Comparison of ENCODE assay signal across 8 mouse cellular contexts in genomic region chr7:46422764-46423412, GRCm38 (mm10). TPM values are rescaled to one million over a fixed set of nuclear protein-coding genes. Genes with fewer than 3 reads are reported as not detected.
DNase-seq lines count a peak whose midpoint lies in the region; ATAC-seq and TF ChIP-seq lines count a peak whose summit lies in the region.

No protein-coding gene starts in this region.

- no peak for ATAC-seq in kidney, embryonic 16.5 days (ENCODE audit: low FRiP score, low TSS enrichment)
- peak; percentile 72 for ATAC-seq in forebrain, embryonic 13.5 days
- 0 out of 2 replicates have a peak, but pooled peaks have one; percentile 28 for ATAC-seq in intestine, embryonic 15.5 days
- peak; percentile 77 for ATAC-seq in neural tube, embryonic 11.5 days (ENCODE audit: insufficient read depth, low FRiP score, low TSS enrichment)

- H3K36me3 ChIP-seq in kidney, adult 2 months (ENCODE audit: control insufficient read depth, insufficient read depth, low read length) = no peaks in the 10 kb centered on the region
- H3K36me3 ChIP-seq in kidney, embryonic 16.5 days (ENCODE audit: insufficient read depth, low read length) = no peaks in the 10 kb centered on the region
- peaks cover 8% of the 10 kb centered on the region for H3K36me3 ChIP-seq in forebrain, embryonic 13.5 days (ENCODE audit: poor library complexity, severe bottlenecking)
- H3K36me3 ChIP-seq in intestine, embryonic 15.5 days = no peaks in the 10 kb centered on the region
- no peaks in the 10 kb centered on the region for H3K36me3 ChIP-seq in liver, adult 2 months (ENCODE audit: control insufficient read depth, insufficient read depth, low read length)
- no peaks in the 10 kb centered on the region for H3K36me3 ChIP-seq in neural tube, embryonic 11.5 days (ENCODE audit: control insufficient read depth, insufficient read depth, low read length)

- H3K4me3 ChIP-seq in kidney, adult 2 months (ENCODE audit: insufficient read depth, low read depth, low read length) = no peak overlapping the region
- H3K4me3 ChIP-seq in kidney, embryonic 16.5 days (ENCODE audit: low read length) = no peak overlapping the region
- peak overlapping the region; percentile 2; the same call in 1 of the 2 replicates for H3K4me3 ChIP-seq in forebrain, embryonic 13.5 days
- no peak overlapping the region for H3K4me3 ChIP-seq in intestine, embryonic 15.5 days (replicated peaks)
- H3K4me3 ChIP-seq in liver, adult 2 months (ENCODE audit: insufficient read depth, low read depth, low read length) = no peak overlapping the region
- H3K4me3 ChIP-seq in neural tube, embryonic 11.5 days (ENCODE audit: low read depth, low read length) = no peak overlapping the region

- H3K79me2 ChIP-seq in liver, adult 2 months (ENCODE audit: control insufficient read depth, insufficient read depth, low read length) = no peaks in the 10 kb centered on the region

- peak; percentile 22 for DNase-seq in kidney, adult 2 months
- peak; percentile 72 for DNase-seq in brain, embryonic 14.5 days (ENCODE audit: low read depth)
- DNase-seq in liver, adult 2 months (ENCODE audit: extremely low read depth, low read depth, low spot score) = no peak
- peak; percentile 79 for DNase-seq in neural tube, embryonic 11.5 days (ENCODE audit: low spot score)
- peak; percentile 15 to 24 for DNase-seq in thymus, adult 18-20 months

- H3K4me1 ChIP-seq in kidney, adult 2 months (ENCODE audit: control insufficient read depth, insufficient read depth, low read length) = no peaks in the 10 kb centered on the region
- no peaks in the 10 kb centered on the region for H3K4me1 ChIP-seq in kidney, embryonic 16.5 days (ENCODE audit: insufficient read depth, low read length)
- peaks cover 51% of the 10 kb centered on the region for H3K4me1 ChIP-seq in forebrain, embryonic 13.5 days
- H3K4me1 ChIP-seq in intestine, embryonic 15.5 days (replicated peaks) = no peaks in the 10 kb centered on the region
- no peaks in the 10 kb centered on the region for H3K4me1 ChIP-seq in liver, adult 2 months (ENCODE audit: control insufficient read depth, insufficient read depth, low read length)
- peaks cover 12% of the 10 kb centered on the region for H3K4me1 ChIP-seq in neural tube, embryonic 11.5 days (ENCODE audit: control insufficient read depth, insufficient read depth, low read length)

- H3K27ac ChIP-seq in kidney, adult 2 months (ENCODE audit: insufficient read depth, low read depth, low read length) = no peak overlapping the region
- H3K27ac ChIP-seq in kidney, embryonic 16.5 days (ENCODE audit: low read length) = no peak overlapping the region
- peak overlapping the region; percentile 78 for H3K27ac ChIP-seq in forebrain, embryonic 13.5 days
- no peak overlapping the region for H3K27ac ChIP-seq in intestine, embryonic 15.5 days
- no peak overlapping the region for H3K27ac ChIP-seq in liver, adult 2 months (replicated peaks; ENCODE audit: insufficient read depth, low read depth, low read length)
- 0 out of 2 replicates have a peak overlapping the region, but pooled peaks have one; percentile 1 for H3K27ac ChIP-seq in neural tube, embryonic 11.5 days (ENCODE audit: low read depth, low read length)

- 67% methylated on average over 18 of the region's 18 CpGs for WGBS in kidney, adult 2 months
- WGBS in kidney, embryonic 16.5 days = 64% methylated on average over 18 of the region's 18 CpGs
- 54% methylated on average over 18 of the region's 18 CpGs for WGBS in forebrain, embryonic 13.5 days
- WGBS in intestine, embryonic 15.5 days = 58% methylated on average over 18 of the region's 18 CpGs
- 49% methylated on average over 18 of the region's 18 CpGs for WGBS in liver, adult 2 months
- 68% methylated on average over 18 of the region's 18 CpGs for WGBS in neural tube, embryonic 11.5 days

- H3K4me2 ChIP-seq in kidney, embryonic 16.5 days (replicated peaks; ENCODE audit: low read depth, low read length) = no peak overlapping the region
- peak overlapping the region; percentile 45 for H3K4me2 ChIP-seq in forebrain, embryonic 13.5 days
- no peak overlapping the region for H3K4me2 ChIP-seq in intestine, embryonic 15.5 days (replicated peaks)
- no peak overlapping the region for H3K4me2 ChIP-seq in neural tube, embryonic 11.5 days (ENCODE audit: low read depth)

- H3K9ac ChIP-seq in kidney, embryonic 16.5 days (replicated peaks; ENCODE audit: low read length) = no peak overlapping the region
- no peak overlapping the region for H3K9ac ChIP-seq in forebrain, embryonic 13.5 days
- H3K9ac ChIP-seq in intestine, embryonic 15.5 days = no peak overlapping the region
- no peak overlapping the region for H3K9ac ChIP-seq in liver, adult 2 months (ENCODE audit: low read depth, low read length)
- H3K9ac ChIP-seq in neural tube, embryonic 11.5 days (ENCODE audit: low read length) = no peak overlapping the region

- no peaks in the 10 kb centered on the region for H3K9me3 ChIP-seq in kidney, embryonic 16.5 days (ENCODE audit: low read length)
- H3K9me3 ChIP-seq in forebrain, embryonic 13.5 days (replicated peaks) = no peaks in the 10 kb centered on the region
- H3K9me3 ChIP-seq in intestine, embryonic 15.5 days = no peaks in the 10 kb centered on the region
- no peaks in the 10 kb centered on the region for H3K9me3 ChIP-seq in neural tube, embryonic 11.5 days (ENCODE audit: control insufficient read depth, low read length)

- peak; percentile 46; the same call in 1 of the 2 replicates for TF ChIP-seq CTCF in kidney, adult 2 months (conservative IDR thresholded peaks at IDR 0.05; ENCODE audit: insufficient read depth, insufficient read length, low read depth, low read length)
- TF ChIP-seq CTCF in brain, embryonic 14.5 days (IDR thresholded peaks at IDR 0.05; ENCODE audit: borderline replicate concordance, extremely low read depth, insufficient read depth, insufficient read length) = peak; percentile 76
- TF ChIP-seq CTCF in liver, adult 2 months (IDR thresholded peaks at IDR 0.05; ENCODE audit: low read depth, low read length) = peak; percentile 60

- no peaks in the 10 kb centered on the region for H3K27me3 ChIP-seq in kidney, adult 2 months (replicated peaks; ENCODE audit: control insufficient read depth, insufficient read depth, low read length)
- H3K27me3 ChIP-seq in kidney, embryonic 16.5 days (ENCODE audit: insufficient read depth, low read length) = no peaks in the 10 kb centered on the region
- H3K27me3 ChIP-seq in forebrain, embryonic 13.5 days = no peaks in the 10 kb centered on the region
- H3K27me3 ChIP-seq in intestine, embryonic 15.5 days (replicated peaks) = no peaks in the 10 kb centered on the region
- H3K27me3 ChIP-seq in liver, adult 2 months (ENCODE audit: control insufficient read depth, insufficient read depth, low read length) = no peaks in the 10 kb centered on the region
- H3K27me3 ChIP-seq in neural tube, embryonic 11.5 days (ENCODE audit: control insufficient read depth, insufficient read depth, low read length) = no peaks in the 10 kb centered on the region

- TF ChIP-seq POLR2A in kidney, adult 2 months (IDR thresholded peaks at IDR 0.05; ENCODE audit: low read depth, low read length) = no peak
- TF ChIP-seq POLR2A in brain, embryonic 14.5 days (IDR thresholded peaks at IDR 0.05; ENCODE audit: borderline replicate concordance, extremely low read depth, insufficient read depth, insufficient read length, poor library complexity, severe bottlenecking) = no peak
- no peak for TF ChIP-seq POLR2A in liver, adult 2 months (IDR thresholded peaks at IDR 0.05; ENCODE audit: extremely low read depth, insufficient read depth, low read length)

RNA-seq across cellular contexts. Expression of gene Kcnc1, which starts 26.6 kb away (rescaled TPM):
- polyA plus RNA-seq in kidney, adult 2 months (2012; rRNA removed) = 0.05 and 0.23 TPM in 2 replicates
- polyA plus RNA-seq in kidney, embryonic 16.5 days (2015; fragmentation: Nextera tagmentation; extraction: Ambion mirVana) = 0.04 TPM in 1 of 2 replicates, not detected in the other
- polyA plus RNA-seq in brain, embryonic 14.5 days (2012; rRNA removed) = 14.9 and 28.9 TPM in 2 replicates
- polyA plus RNA-seq in forebrain, embryonic 13.5 days (2015; fragmentation: Nextera tagmentation; extraction: Ambion mirVana) = 3.6 and 6.9 TPM in 2 replicates
- 0.38 and 0.53 TPM in 2 replicates for polyA plus RNA-seq in intestine, embryonic 15.5 days (2015; fragmentation: Nextera tagmentation; extraction: Ambion mirVana)
- under 0.01 and 0.07 TPM in 2 replicates for total RNA-seq in liver, adult 2 months (2014; rRNA removed)
- polyA plus RNA-seq in liver, adult 2 months (2012; rRNA removed) = not detected in 2 replicates
- polyA plus RNA-seq in neural tube, embryonic 11.5 days (2014; fragmentation: Nextera tagmentation; extraction: Ambion mirVana) = 1.6 and 3.7 TPM in 2 replicates

RNA-seq across cellular contexts. Expression of gene Myod1, which starts 46.6 kb away (rescaled TPM):
- polyA plus RNA-seq in kidney, adult 2 months (2012; rRNA removed) = 0.20 TPM in 1 of 2 replicates, not detected in the other
- polyA plus RNA-seq in kidney, embryonic 16.5 days (2015; fragmentation: Nextera tagmentation; extraction: Ambion mirVana) = 0.69 and 0.81 TPM in 2 replicates
- polyA plus RNA-seq in brain, embryonic 14.5 days (2012; rRNA removed) = 0.74 and 1.6 TPM in 2 replicates
- not detected in 2 replicates for polyA plus RNA-seq in forebrain, embryonic 13.5 days (2015; fragmentation: Nextera tagmentation; extraction: Ambion mirVana)
- polyA plus RNA-seq in intestine, embryonic 15.5 days (2015; fragmentation: Nextera tagmentation; extraction: Ambion mirVana) = 0.24 TPM in 1 of 2 replicates, not detected in the other
- not detected in 2 replicates for total RNA-seq in liver, adult 2 months (2014; rRNA removed)
- polyA plus RNA-seq in liver, adult 2 months (2012; rRNA removed) = not detected in 2 replicates
- polyA plus RNA-seq in neural tube, embryonic 11.5 days (2014; fragmentation: Nextera tagmentation; extraction: Ambion mirVana) = 10.0 and 15.0 TPM in 2 replicates

Comparison
In these comparisons a context has a peak if more than half of its experiments do, and no peak if none do; other contexts are left out.
1. H3K27ac ChIP-seq: peak in forebrain, embryonic 13.5 days (single experiment) and neural tube, embryonic 11.5 days (single experiment); none in kidney, adult 2 months (single experiment), kidney, embryonic 16.5 days (single experiment), intestine, embryonic 15.5 days (single experiment) and liver, adult 2 months (single experiment).
2. Peak in every context shown above with its lines, with median percentiles within 50 percentile points of each other: CTCF ChIP-seq.